18 mouse cellular contexts compared by ENCODE assay signal in the genomic region with DNA sequence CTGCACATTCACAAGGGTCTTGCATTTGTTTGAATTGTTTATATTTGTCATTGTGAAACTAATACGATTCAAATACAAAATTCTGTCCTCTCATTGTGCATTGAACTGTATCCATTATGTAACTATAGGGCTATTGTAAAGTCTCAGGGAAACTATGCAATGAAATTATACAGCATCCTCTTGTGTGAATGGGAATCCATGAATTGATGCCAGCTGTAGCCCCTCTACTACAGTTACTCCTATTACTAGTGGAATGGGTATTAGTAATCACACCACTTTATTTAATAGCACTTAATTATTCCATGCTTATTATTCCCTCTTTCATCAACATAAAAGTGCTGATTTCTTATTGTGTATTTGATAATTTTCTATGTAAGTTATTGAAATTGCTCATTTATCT.
"Had no signal": no experiment of that assay in that cellular context is flagged by ENCODE, and none has a peak within 500 bp of the region (broad histone marks: within the 10 kb centered on the region; RNA-seq: fewer than 3 reads in every experiment).

No protein-coding gene starts in this region.

- H3K4me1 ChIP-seq: midbrain, embryonic 10.5 days; midbrain, embryonic 12.5 days; neural tube, embryonic 13.5 days; neural tube, embryonic 15.5 days had no signal

- H3K4me3 ChIP-seq: midbrain, embryonic 10.5 days; midbrain, embryonic 12.5 days; myocyte; neural tube, embryonic 13.5 days; neural tube, embryonic 15.5 days had no signal

- H3K27me3 ChIP-seq: midbrain, embryonic 12.5 days; neural tube, embryonic 13.5 days; neural tube, embryonic 15.5 days had no signal

- H3K9ac ChIP-seq: lung, embryonic 14.5 days; midbrain, embryonic 12.5 days; neural tube, embryonic 13.5 days; neural tube, embryonic 15.5 days had no signal

- H3K36me3 ChIP-seq: midbrain, embryonic 10.5 days; midbrain, embryonic 12.5 days; neural tube, embryonic 13.5 days; neural tube, embryonic 15.5 days had no signal

- H3K4me2 ChIP-seq: lung, embryonic 14.5 days; midbrain, embryonic 12.5 days; neural tube, embryonic 13.5 days; neural tube, embryonic 15.5 days had no signal

- ATAC-seq: midbrain, embryonic 16.5 days had no signal

- H3K27ac ChIP-seq: midbrain, embryonic 10.5 days; midbrain, embryonic 12.5 days; neural tube, embryonic 13.5 days; neural tube, embryonic 15.5 days had no signal

- DNase-seq: lung, embryonic 14.5 days; lung, postnatal 10 days; lung, postnatal 4 days; midbrain, embryonic 14.5 days; retina, postnatal 1 day; right cerebral cortex, adult 18-20 months; right cerebral cortex, postnatal 25 days; right cerebral cortex, postnatal 4 days; spleen, adult 18-20 months; thymus, adult 18-20 months; thymus, postnatal 14 days; thymus, postnatal 36 days had no signal

- H3K9me3 ChIP-seq: midbrain, embryonic 10.5 days; midbrain, embryonic 12.5 days; neural tube, embryonic 13.5 days; neural tube, embryonic 15.5 days had no signal
